Mouse (Mus musculus) neural tube, embryonic 12.5 days (tissue): ENCODE measurements around the gene Commd7. TPM values are rescaled to one million over a fixed set of nuclear protein-coding genes. Genes with fewer than 3 reads are reported as not detected.

ENCODE experiments used
- ATAC-seq: fragments of 200-750 bp; cut with Nextera tagmentation; 2 replicates; pipeline ENCODE4 v1.8.0; 2017; ENCODE audit warnings: low read depth, mild to moderate bottlenecking, moderate TSS enrichment, moderate library complexity; ENCODE audit not compliant: low FRiP score
- H3K27ac ChIP-seq: fragments of 300-500 bp; sonication (generic); 2 replicates; pipeline ENCODE4 v1.5.1; 2016
- H3K27me3 ChIP-seq: fragments of 300-500 bp; sonication (generic); replicated peaks from 2 replicates; pipeline ENCODE4 v1.6.1; 2016; ENCODE audit warnings: mild to moderate bottlenecking
- H3K36me3 ChIP-seq: fragments of 300-500 bp; sonication (generic); 2 replicates; pipeline ENCODE4 v1.6.1; 2016; ENCODE audit warnings: mild to moderate bottlenecking
- H3K4me1 ChIP-seq: fragments of 300-500 bp; sonication (generic); 2 replicates; pipeline ENCODE4 v1.6.1; 2016
- H3K4me2 ChIP-seq: fragments of 300-500 bp; sonication (generic); replicated peaks from 2 replicates; pipeline ENCODE4 v1.6.1; 2016; ENCODE audit warnings: mild to moderate bottlenecking
- H3K4me3 ChIP-seq: fragments of 300-500 bp; sonication (generic); 2 replicates; pipeline ENCODE4 v1.5.1; 2016
- H3K9ac ChIP-seq: fragments of 300-500 bp; sonication (generic); 2 replicates; pipeline ENCODE4 v1.6.1; 2016; ENCODE audit warnings: mild to moderate bottlenecking
- H3K9me3 ChIP-seq: fragments of 300-500 bp; sonication (generic); 2 replicates; pipeline ENCODE4 v1.6.1; 2016; ENCODE audit warnings: mild to moderate bottlenecking
- WGBS: fragments of 180-500 bp; shearing (Covaris S2); methylation state at CpG from one replicate; pipeline ENCODE4 v1.1.7; 2016; 5-methylcytosine and 5-hydroxymethylcytosine counted together
- polyA plus RNA-seq: library from polyadenylated mRNA; unstranded; fragments of >200 nt; fragmentation: Nextera tagmentation; extraction: Ambion mirVana; gene quantifications from 2 replicates; pipeline ENCODE4 v1.2.1, GENCODE M21; 2016

Commd7 gene
- polyA plus RNA-seq, 1 experiment from 2014 or later: 69.5 TPM

- H3K27ac ChIP-seq: no peak overlapping the region
- peaks cover 9% of the 10 kb centered on the region; the same call in 1 of the 2 replicates for H3K4me1 ChIP-seq
- H3K4me2 ChIP-seq: no peak overlapping the region
- WGBS: 87% methylated on average over 7 of the region's 7 CpGs
- no peak for ATAC-seq
- H3K9me3 ChIP-seq: no peaks in the 10 kb centered on the region
- no peaks in the 10 kb centered on the region for H3K36me3 ChIP-seq
- H3K4me3 ChIP-seq: no peak overlapping the region
- H3K27me3 ChIP-seq: no peaks in the 10 kb centered on the region
- no peak overlapping the region for H3K9ac ChIP-seq
Observed at GRCm38 (mm10) chr2:153581416-153581815, 51.2 kb downstream of the Commd7 start.

GRCm38 (mm10) chr2:153580458-153580985, 52.1 kb downstream of the Commd7 start:
- Histone ChIP-seq H3K4me1 (peaks cover 9% of the 10 kb centered on the region; the same call in 1 of the 2 replicates), H3K27me3 (no peaks in the 10 kb centered on the region), H3K27ac (no peak overlapping the region), H3K4me3 (no peak overlapping the region), H3K9me3 (no peaks in the 10 kb centered on the region), H3K36me3 (no peaks in the 10 kb centered on the region), H3K9ac (no peak overlapping the region), H3K4me2 (no peak overlapping the region)
- ATAC-seq: no peak
- 51% methylated on average over 4 of the region's 4 CpGs for WGBS

GRCm38 (mm10) chr2:153580042-153580441, 52.5 kb downstream of the Commd7 start:
- H3K9ac ChIP-seq: no peak overlapping the region
- no peaks in the 10 kb centered on the region for H3K27me3 ChIP-seq
- WGBS: 93% methylated on average over 3 of the region's 3 CpGs
- H3K36me3 ChIP-seq: no peaks in the 10 kb centered on the region
- H3K9me3 ChIP-seq: no peaks in the 10 kb centered on the region
- H3K4me3 ChIP-seq: no peak overlapping the region
- peaks cover 9% of the 10 kb centered on the region; the same call in 1 of the 2 replicates for H3K4me1 ChIP-seq
- no peak overlapping the region for H3K27ac ChIP-seq
- H3K4me2 ChIP-seq: no peak overlapping the region
- ATAC-seq: no peak

- Histone ChIP-seq H3K4me2 (no peak overlapping the region), H3K4me3 (no peak overlapping the region), H3K36me3 (no peaks in the 10 kb centered on the region), H3K9me3 (no peaks in the 10 kb centered on the region), H3K27me3 (no peaks in the 10 kb centered on the region), H3K27ac (no peak overlapping the region), H3K9ac (no peak overlapping the region), H3K4me1 (0 out of 2 replicates have a peak, but pooled peaks cover 3% of the 10 kb centered on the region)
- WGBS: 51% methylated on average over 4 of the region's 4 CpGs
- ATAC-seq: no peak
Observed at GRCm38 (mm10) chr2:153577122-153577521, 55.5 kb downstream of the Commd7 start.

GRCm38 (mm10) chr2:153576150-153576549, 56.4 kb downstream of the Commd7 start:
- H3K4me3 ChIP-seq: no peak overlapping the region
- H3K27ac ChIP-seq: no peak overlapping the region
- 75% methylated on average over 3 of the region's 3 CpGs for WGBS
- ATAC-seq: no peak
- H3K9ac ChIP-seq: no peak overlapping the region
- H3K9me3 ChIP-seq: no peaks in the 10 kb centered on the region
- no peaks in the 10 kb centered on the region for H3K27me3 ChIP-seq
- H3K4me1 ChIP-seq: 0 out of 2 replicates have a peak, but pooled peaks cover 3% of the 10 kb centered on the region
- H3K4me2 ChIP-seq: no peak overlapping the region
- H3K36me3 ChIP-seq: no peaks in the 10 kb centered on the region

GRCm38 (mm10) chr2:153575554-153575953, 57.0 kb downstream of the Commd7 start:
- no peaks in the 10 kb centered on the region for H3K36me3 ChIP-seq
- 0 out of 2 replicates have a peak, but pooled peaks cover 3% of the 10 kb centered on the region for H3K4me1 ChIP-seq
- no peak overlapping the region for H3K4me2 ChIP-seq
- ATAC-seq: no peak
- no peaks in the 10 kb centered on the region for H3K27me3 ChIP-seq
- H3K9ac ChIP-seq: no peak overlapping the region; the same call in 1 of the 2 replicates
- H3K4me3 ChIP-seq: no peak overlapping the region
- H3K9me3 ChIP-seq: no peaks in the 10 kb centered on the region
- no peak overlapping the region for H3K27ac ChIP-seq
- WGBS: 44% methylated on average over 6 of the region's 6 CpGs

- 90% methylated on average over 9 of the region's 9 CpGs for WGBS
- no peaks in the 10 kb centered on the region for H3K9me3 ChIP-seq
- H3K4me3 ChIP-seq: no peak overlapping the region
- no peaks in the 10 kb centered on the region for H3K36me3 ChIP-seq
- no peak overlapping the region for H3K9ac ChIP-seq
- H3K4me1 ChIP-seq: 0 out of 2 replicates have a peak, but pooled peaks cover 3% of the 10 kb centered on the region
- H3K27ac ChIP-seq: no peak overlapping the region
- ATAC-seq: no peak
- no peaks in the 10 kb centered on the region for H3K27me3 ChIP-seq
- H3K4me2 ChIP-seq: no peak overlapping the region
Observed at GRCm38 (mm10) chr2:153573101-153573500, 59.5 kb downstream of the Commd7 start.

- no peaks in the 10 kb centered on the region for H3K4me1 ChIP-seq
- no peaks in the 10 kb centered on the region for H3K36me3 ChIP-seq
- H3K9ac ChIP-seq: no peak overlapping the region
- no peak overlapping the region for H3K27ac ChIP-seq
- 91% methylated on average over 6 of the region's 6 CpGs for WGBS
- H3K4me3 ChIP-seq: no peak overlapping the region
- H3K4me2 ChIP-seq: no peak overlapping the region
- H3K9me3 ChIP-seq: no peaks in the 10 kb centered on the region
- ATAC-seq: no peak
- no peaks in the 10 kb centered on the region for H3K27me3 ChIP-seq
Observed at GRCm38 (mm10) chr2:153568541-153568940, 64.0 kb downstream of the Commd7 start.

- WGBS: 83% methylated on average over 4 of the region's 4 CpGs
- Histone ChIP-seq H3K4me3 (no peak overlapping the region), H3K9ac (no peak overlapping the region), H3K4me1 (no peaks in the 10 kb centered on the region), H3K36me3 (no peaks in the 10 kb centered on the region), H3K27ac (no peak overlapping the region), H3K27me3 (no peaks in the 10 kb centered on the region), H3K9me3 (no peaks in the 10 kb centered on the region), H3K4me2 (no peak overlapping the region)
- no peak for ATAC-seq
Observed at GRCm38 (mm10) chr2:153568013-153568412, 64.6 kb downstream of the Commd7 start.

Other genes with a start within 250 kb of the Commd7 start
- gene 4930404H24Rik, start 140.0 kb downstream of the Commd7 start, polyA plus RNA-seq: not detected in 2 replicates
- 36.3 and 39.9 TPM in 2 replicates for gene Nol4l, start 102.8 kb downstream of the Commd7 start, polyA plus RNA-seq
- 6.6 and 7.4 TPM in 2 replicates for gene Dnmt3b, start 16.7 kb upstream of the Commd7 start, polyA plus RNA-seq
- 0.11 and 0.17 TPM in 2 replicates for gene Dnmt3c, start 63.9 kb upstream of the Commd7 start, polyA plus RNA-seq
- gene Mapre1, start 108.5 kb upstream of the Commd7 start, polyA plus RNA-seq: 399 and 422 TPM in 2 replicates
- gene Efcab8, start 147.2 kb upstream of the Commd7 start, polyA plus RNA-seq: not detected in 2 replicates
- gene Sun5, start 238.3 kb upstream of the Commd7 start, polyA plus RNA-seq: not detected in 2 replicates
- not detected in 2 replicates for gene Bpifb2, start 242.3 kb upstream of the Commd7 start, polyA plus RNA-seq